Mouse (Mus musculus): ENCODE measurements at regions not wholly inside any gene's neighbourhood (a gene's known extent, or its start where the extent isn't known, plus 50 kb on each side); places are given as distances from the start of the nearest gene placed in this dataset.

- H3K27me3 ChIP-seq: no peaks in the 10 kb centered on the region
- no peaks in the 10 kb centered on the region for H3K9me3 ChIP-seq
- no peak overlapping the region for H3K4me2 ChIP-seq
- no peak overlapping the region for H3K9ac ChIP-seq
- no peaks in the 10 kb centered on the region for H3K36me3 ChIP-seq
- peaks cover 23% of the 10 kb centered on the region for H3K4me1 ChIP-seq
- H3K27ac ChIP-seq: no peak overlapping the region
- no peak for ATAC-seq (ENCODE audit: borderline replicate concordance, extremely low read depth, low FRiP score, low TSS enrichment)
- WGBS: 82% methylated on average over 5 of the region's 5 CpGs
- no peak overlapping the region for H3K4me3 ChIP-seq
Observed at GRCm38 (mm10) chr3:38573594-38573993, 89.0 kb upstream of the Ankrd50 start.

GRCm38 (mm10) chr3:38572159-38572558, 87.5 kb upstream of the Ankrd50 start:
- H3K9ac ChIP-seq: no peak overlapping the region
- whole genome bisulfite sequencing: 31% methylated on average over 3 of the region's 3 CpGs
- no peaks in the 10 kb centered on the region for H3K9me3 ChIP-seq
- no peak overlapping the region for H3K4me3 ChIP-seq
- H3K27ac ChIP-seq: no peak overlapping the region
- ATAC-seq (ENCODE audit: borderline replicate concordance, extremely low read depth, low FRiP score, low TSS enrichment): peak; percentile 59; the same call in 1 of the 2 replicates
- no peaks in the 10 kb centered on the region for H3K27me3 ChIP-seq
- peaks cover 23% of the 10 kb centered on the region for H3K4me1 ChIP-seq
- H3K36me3 ChIP-seq: no peaks in the 10 kb centered on the region
- H3K4me2 ChIP-seq: no peak overlapping the region

GRCm38 (mm10) chr3:38571224-38571623, 86.6 kb upstream of the Ankrd50 start:
- Histone ChIP-seq H3K27ac (0 out of 2 replicates have a peak overlapping the region, but pooled peaks have one; percentile 8), H3K4me1 (peaks cover 23% of the 10 kb centered on the region), H3K9me3 (no peaks in the 10 kb centered on the region), H3K9ac (no peak overlapping the region), H3K4me2 (no peak overlapping the region), H3K36me3 (no peaks in the 10 kb centered on the region), H3K27me3 (no peaks in the 10 kb centered on the region), H3K4me3 (no peak overlapping the region)
- 85% methylated on average over 4 of the region's 4 CpGs for WGBS
- ATAC-seq (ENCODE audit: borderline replicate concordance, extremely low read depth, low FRiP score, low TSS enrichment): no peak

GRCm38 (mm10) chr3:38569001-38569400, 84.4 kb upstream of the Ankrd50 start:
- Histone ChIP-seq H3K9me3 (no peaks in the 10 kb centered on the region), H3K4me2 (no peak overlapping the region), H3K27me3 (no peaks in the 10 kb centered on the region), H3K9ac (no peak overlapping the region), H3K27ac (no peak overlapping the region), H3K36me3 (no peaks in the 10 kb centered on the region), H3K4me1 (peaks cover 23% of the 10 kb centered on the region), H3K4me3 (no peak overlapping the region)
- no peak for ATAC-seq (ENCODE audit: borderline replicate concordance, extremely low read depth, low FRiP score, low TSS enrichment)
- 32% methylated on average over 6 of the region's 6 CpGs for WGBS

- peaks cover 23% of the 10 kb centered on the region for H3K4me1 ChIP-seq
- no peak overlapping the region for H3K27ac ChIP-seq
- WGBS: 46% methylated on average over 2 of the region's 2 CpGs
- no peaks in the 10 kb centered on the region for H3K36me3 ChIP-seq
- no peak overlapping the region for H3K4me2 ChIP-seq
- H3K9ac ChIP-seq: no peak overlapping the region
- H3K27me3 ChIP-seq: no peaks in the 10 kb centered on the region
- no peak overlapping the region for H3K4me3 ChIP-seq
- no peak for ATAC-seq (ENCODE audit: borderline replicate concordance, extremely low read depth, low FRiP score, low TSS enrichment)
- H3K9me3 ChIP-seq: no peaks in the 10 kb centered on the region
Observed at GRCm38 (mm10) chr3:38568596-38568975, 83.9 kb upstream of the Ankrd50 start.

- Histone ChIP-seq H3K36me3 (no peaks in the 10 kb centered on the region), H3K9me3 (no peaks in the 10 kb centered on the region), H3K9ac (no peak overlapping the region), H3K4me2 (no peak overlapping the region), H3K27me3 (no peaks in the 10 kb centered on the region), H3K27ac (no peak overlapping the region), H3K4me1 (peaks cover 22% of the 10 kb centered on the region), H3K4me3 (no peak overlapping the region)
- 75% methylated on average over 8 of the region's 8 CpGs for WGBS
- ATAC-seq (ENCODE audit: borderline replicate concordance, extremely low read depth, low FRiP score, low TSS enrichment): no peak
Observed at GRCm38 (mm10) chr3:38567946-38568595, 83.4 kb upstream of the Ankrd50 start.

GRCm38 (mm10) chr3:38566576-38566975, 81.9 kb upstream of the Ankrd50 start:
- WGBS: 81% methylated on average over 2 of the region's 2 CpGs

GRCm38 (mm10) chr3:38564844-38565243, 80.2 kb upstream of the Ankrd50 start:
- no peak overlapping the region for H3K9ac ChIP-seq
- no peak overlapping the region for H3K4me2 ChIP-seq
- no peak overlapping the region for H3K4me3 ChIP-seq
- H3K36me3 ChIP-seq: no peaks in the 10 kb centered on the region
- H3K27me3 ChIP-seq: no peaks in the 10 kb centered on the region
- ATAC-seq (ENCODE audit: borderline replicate concordance, extremely low read depth, low FRiP score, low TSS enrichment): no peak
- H3K9me3 ChIP-seq: no peaks in the 10 kb centered on the region
- H3K4me1 ChIP-seq: peaks cover 4% of the 10 kb centered on the region; the same call in 1 of the 2 replicates
- 34% methylated on average over 2 of the region's 2 CpGs for WGBS
- H3K27ac ChIP-seq: no peak overlapping the region

More at GRCm38 (mm10) chr3:38566576-38566975, 81.9 kb upstream of the Ankrd50 start:
- H3K4me1 ChIP-seq: peaks cover 15% of the 10 kb centered on the region
- H3K4me2 ChIP-seq: no peak overlapping the region
- H3K9ac ChIP-seq: no peak overlapping the region
- ATAC-seq (ENCODE audit: borderline replicate concordance, extremely low read depth, low FRiP score, low TSS enrichment): no peak
- no peaks in the 10 kb centered on the region for H3K9me3 ChIP-seq
- no peaks in the 10 kb centered on the region for H3K27me3 ChIP-seq
- no peaks in the 10 kb centered on the region for H3K36me3 ChIP-seq
- H3K27ac ChIP-seq: no peak overlapping the region
- no peak overlapping the region for H3K4me3 ChIP-seq

- no peak overlapping the region for H3K27ac ChIP-seq
- H3K36me3 ChIP-seq: no peaks in the 10 kb centered on the region
- no peak overlapping the region for H3K4me3 ChIP-seq
- no peaks in the 10 kb centered on the region for H3K9me3 ChIP-seq
- WGBS: 55% methylated on average over 2 of the region's 2 CpGs
- H3K4me1 ChIP-seq: peaks cover 4% of the 10 kb centered on the region; the same call in 1 of the 2 replicates
- ATAC-seq (ENCODE audit: borderline replicate concordance, extremely low read depth, low FRiP score, low TSS enrichment): no peak
- H3K27me3 ChIP-seq: no peaks in the 10 kb centered on the region
- H3K9ac ChIP-seq: no peak overlapping the region
- no peak overlapping the region for H3K4me2 ChIP-seq
Observed at GRCm38 (mm10) chr3:38564364-38564763, 79.7 kb upstream of the Ankrd50 start.

GRCm38 (mm10) chr3:38561186-38561585, 76.5 kb upstream of the Ankrd50 start:
- H3K4me1 ChIP-seq: no peaks in the 10 kb centered on the region
- WGBS: 32% methylated on average over 2 of the region's 2 CpGs
- no peaks in the 10 kb centered on the region for H3K27me3 ChIP-seq
- ATAC-seq (ENCODE audit: borderline replicate concordance, extremely low read depth, low FRiP score, low TSS enrichment): no peak
- no peak overlapping the region for H3K4me2 ChIP-seq
- H3K9me3 ChIP-seq: no peaks in the 10 kb centered on the region
- no peaks in the 10 kb centered on the region for H3K36me3 ChIP-seq
- H3K27ac ChIP-seq: no peak overlapping the region
- no peak overlapping the region for H3K9ac ChIP-seq
- no peak overlapping the region for H3K4me3 ChIP-seq

GRCm38 (mm10) chr3:38555939-38556338, 71.3 kb upstream of the Ankrd50 start:
- Histone ChIP-seq H3K4me3 (no peak overlapping the region), H3K4me1 (no peaks in the 10 kb centered on the region), H3K27ac (no peak overlapping the region), H3K9me3 (no peaks in the 10 kb centered on the region), H3K4me2 (no peak overlapping the region), H3K36me3 (no peaks in the 10 kb centered on the region), H3K27me3 (no peaks in the 10 kb centered on the region), H3K9ac (no peak overlapping the region)
- ATAC-seq (ENCODE audit: borderline replicate concordance, extremely low read depth, low FRiP score, low TSS enrichment): no peak
- WGBS: 90% methylated on average over 5 of the region's 5 CpGs

- H3K27me3 ChIP-seq: no peaks in the 10 kb centered on the region
- H3K4me2 ChIP-seq: no peak overlapping the region
- no peaks in the 10 kb centered on the region for H3K9me3 ChIP-seq
- no peak overlapping the region for H3K27ac ChIP-seq
- H3K36me3 ChIP-seq: no peaks in the 10 kb centered on the region
- WGBS: 83% methylated on average over 4 of the region's 4 CpGs
- H3K9ac ChIP-seq: no peak overlapping the region
- H3K4me3 ChIP-seq: no peak overlapping the region
- no peak for ATAC-seq (ENCODE audit: borderline replicate concordance, extremely low read depth, low FRiP score, low TSS enrichment)
- no peaks in the 10 kb centered on the region for H3K4me1 ChIP-seq
Observed at GRCm38 (mm10) chr3:38553470-38554043, 68.9 kb upstream of the Ankrd50 start.

All from lung, embryonic 15.5 days (tissue).